Mouse (Mus musculus): ENCODE measurements around the gene Slco3a1. TPM values are rescaled to one million over a fixed set of nuclear protein-coding genes. Genes with fewer than 3 reads are reported as not detected.

Slco3a1 gene
- total RNA-seq, 2 experiments from 2014 or later, result 56.9 to 64.7 TPM

DNA sequence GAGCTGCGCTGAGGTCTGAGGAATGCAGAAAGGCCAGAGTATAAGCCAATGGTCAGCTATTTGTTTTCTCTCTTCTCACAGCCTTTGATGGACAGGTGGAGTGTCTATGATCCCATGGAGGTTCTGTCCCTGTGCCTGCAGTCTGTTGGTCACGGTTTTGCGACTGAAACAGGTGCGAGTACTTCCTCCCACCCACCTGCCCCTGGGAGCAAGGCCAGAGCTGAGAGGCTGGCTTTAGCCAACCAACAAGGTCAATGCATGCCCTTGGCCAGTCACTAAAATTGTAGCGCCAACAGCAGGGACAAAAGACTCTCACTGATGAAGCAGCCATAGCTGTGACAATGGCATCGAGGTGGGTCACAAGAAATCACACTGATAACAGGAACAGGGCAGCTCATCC, 154.9 kb downstream of the Slco3a1 start:
- intact Hi-C loops (cut with DNase I), result no loop called here
- no peak for DNase-seq

GRCm38 (mm10) chr7:74399154-74399553, 155.4 kb downstream of the Slco3a1 start:
- intact Hi-C loops (cut with DNase I), result no loop called here
- DNase-seq, result no peak

DNA sequence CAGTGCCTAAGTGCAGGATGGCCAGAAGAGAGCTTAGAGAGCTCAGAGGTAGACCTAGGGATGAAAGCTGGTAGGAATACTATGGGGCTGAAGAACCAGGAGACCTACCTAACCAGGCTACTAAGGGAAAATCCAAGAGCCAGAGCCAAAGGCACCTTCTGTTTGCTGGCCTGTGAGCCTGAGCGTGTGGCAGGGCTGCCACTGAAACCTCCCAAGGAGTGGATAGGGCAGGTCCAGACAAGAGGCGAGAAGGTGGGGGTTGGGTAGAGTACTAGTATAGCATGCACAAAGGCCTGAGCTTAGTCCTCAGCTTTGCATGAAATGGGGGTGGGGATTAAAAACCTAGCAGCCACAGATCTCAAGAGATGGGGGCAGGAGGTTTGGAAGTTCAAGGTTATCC, 156.3 kb downstream of the Slco3a1 start:
- no peak for DNase-seq
- intact Hi-C loops (cut with DNase I), result no loop called here

DNA sequence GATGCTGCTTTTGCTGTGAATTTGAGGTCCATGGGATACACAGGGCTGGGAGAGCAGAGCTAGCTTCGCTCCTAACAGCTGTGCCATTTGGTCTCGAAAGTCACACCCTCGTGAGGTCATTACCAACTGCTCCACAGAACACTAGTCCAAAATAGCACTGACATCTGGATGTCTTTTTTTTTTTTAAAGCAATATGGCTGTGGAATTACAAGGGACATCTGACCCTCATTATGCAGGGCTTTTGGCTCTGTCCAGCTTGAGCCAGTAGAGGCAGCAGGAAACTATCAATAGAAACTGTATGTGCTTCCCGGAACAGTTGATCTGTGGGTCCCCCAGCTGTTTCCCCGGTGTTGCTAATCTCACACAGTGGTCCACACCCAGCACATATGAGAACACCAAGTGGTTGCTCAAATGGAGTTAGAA, 163.1 kb downstream of the Slco3a1 start:
- DNase-seq, result no peak
- intact Hi-C loops (cut with DNase I), result no loop called here

- no peak for DNase-seq
- intact Hi-C loops (cut with DNase I), result no loop called here
These were observed 165.0 kb downstream of the Slco3a1 start for GRCm38 (mm10) chr7:74389570-74389969.

GRCm38 (mm10) chr7:74386257-74386656, 168.3 kb downstream of the Slco3a1 start:
- DNase-seq, result no peak
- intact Hi-C loops (cut with DNase I), result no loop called here

DNA sequence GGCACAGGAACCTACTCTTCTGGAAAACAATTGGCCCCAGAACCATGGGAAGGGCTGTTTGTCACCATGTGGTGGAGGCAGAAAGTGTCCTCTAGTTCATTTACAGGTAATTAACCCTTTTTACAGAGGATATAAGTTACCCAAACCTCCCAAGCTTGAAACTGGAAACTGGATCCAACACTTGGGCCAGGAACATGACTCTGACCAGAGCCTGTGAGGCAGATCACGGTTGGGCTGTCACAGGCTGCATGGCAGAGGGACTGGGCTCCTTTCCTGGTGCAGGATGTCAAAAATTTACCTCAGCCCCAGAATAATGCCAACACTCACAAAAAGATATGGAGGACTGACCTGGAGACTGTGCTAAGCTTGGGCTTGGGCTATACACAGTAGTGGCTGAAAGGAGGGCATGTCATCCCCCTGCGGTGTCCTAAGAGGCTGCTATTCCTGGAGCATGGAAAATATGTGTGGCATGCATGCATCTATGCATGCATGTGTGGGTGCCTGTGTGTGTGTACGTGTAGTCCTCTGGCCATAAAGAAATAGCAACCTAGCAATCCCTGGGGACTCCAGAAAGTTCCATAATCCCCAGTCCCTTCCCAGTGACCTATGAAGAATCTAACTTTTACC, 171.4 kb downstream of the Slco3a1 start:
- no peak for DNase-seq
- intact Hi-C loops (cut with DNase I), result loop anchor here (5.0 kb wide), 1 partner anchor 39 kb away; no protein-coding TSS in a partner anchor

- intact Hi-C loops (cut with DNase I), result loop anchor here (5.0 kb wide), 1 partner anchor 40 kb away; no protein-coding TSS in a partner anchor
- peak in 1 of 2 experiments; percentile 34 for DNase-seq
These were observed 172.3 kb downstream of the Slco3a1 start for GRCm38 (mm10) chr7:74382286-74382685.

DNA sequence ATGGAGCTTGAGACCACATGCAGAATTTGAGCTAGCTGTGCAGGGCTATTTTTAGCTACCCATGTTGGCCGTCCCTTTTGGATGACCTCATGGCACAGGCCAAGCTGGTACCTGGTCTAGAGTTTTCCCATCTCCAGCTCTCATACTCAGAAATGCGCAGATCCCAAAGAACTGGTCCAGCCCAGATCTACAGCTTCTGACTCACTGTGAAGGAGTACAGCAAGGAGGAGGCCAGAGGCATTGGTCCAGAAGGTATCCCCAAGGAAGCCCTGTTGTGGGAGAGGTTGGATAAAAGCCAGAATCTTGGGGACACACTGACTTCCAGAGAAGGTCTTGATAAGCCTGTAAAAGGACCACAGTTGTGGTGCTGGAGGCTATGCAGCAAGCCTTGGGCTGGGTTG, 172.7 kb downstream of the Slco3a1 start:
- DNase-seq, result peak; percentile 59 to 74
- intact Hi-C loops (cut with DNase I), result loop anchor here (5.0 kb wide), 1 partner anchor 40 kb away; no protein-coding TSS in a partner anchor

DNA sequence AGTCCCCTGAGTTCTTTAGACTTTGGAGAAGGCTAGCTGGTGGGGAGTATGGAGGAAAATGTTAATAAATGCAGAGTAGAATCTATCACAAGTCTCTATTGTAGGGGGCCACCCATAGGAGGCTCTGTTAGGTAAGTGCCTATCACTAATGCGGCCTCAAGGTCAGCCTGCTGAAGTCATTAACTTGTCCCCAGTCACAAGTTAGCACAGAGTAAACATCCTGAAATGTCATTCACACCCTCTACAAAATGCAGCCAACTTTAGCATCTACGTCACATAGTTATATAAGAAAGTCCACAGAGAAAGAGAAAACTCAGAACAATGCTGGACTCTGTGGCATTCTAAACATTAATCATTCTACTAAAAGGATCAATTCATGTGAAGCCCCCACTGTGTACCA, 173.5 kb downstream of the Slco3a1 start:
- intact Hi-C loops (cut with DNase I), result loop anchor here (5.0 kb wide), 1 partner anchor 41 kb away; no protein-coding TSS in a partner anchor
- no peak for DNase-seq

DNA sequence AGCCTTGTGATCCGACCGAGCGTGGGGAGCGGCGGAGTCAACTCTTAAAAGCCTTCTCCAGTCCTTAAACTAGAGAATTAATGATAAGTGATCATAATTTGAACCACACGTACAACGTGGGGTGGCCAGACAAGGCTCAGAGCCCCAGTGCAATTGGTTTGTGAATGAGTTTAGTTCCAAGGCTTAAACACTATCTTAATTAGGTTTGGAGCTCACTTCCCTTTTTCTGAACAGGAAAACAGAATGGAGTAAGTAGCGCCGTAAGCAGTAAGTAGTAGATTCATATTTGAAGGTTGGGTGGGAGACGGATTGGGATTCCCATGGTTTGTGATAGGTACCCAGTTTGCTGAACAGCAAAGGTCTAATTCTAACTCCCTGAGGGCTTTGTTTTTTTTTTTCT, 176.7 kb downstream of the Slco3a1 start:
- DNase-seq, result no peak
- intact Hi-C loops (cut with DNase I), result loop anchor here (10.0 kb wide), 1 partner anchor 487 kb away; no protein-coding TSS in a partner anchor

GRCm38 (mm10) chr7:74376397-74377044, 178.1 kb downstream of the Slco3a1 start:
- DNase-seq, result no peak
- intact Hi-C loops (cut with DNase I), result loop anchor here (10.0 kb wide), 1 partner anchor 488 kb away; no protein-coding TSS in a partner anchor

GRCm38 (mm10) chr7:74375174-74375957, 179.2 kb downstream of the Slco3a1 start:
- DNase-seq, result peak in 1 of 2 experiments; percentile 45
- intact Hi-C loops (cut with DNase I), result loop anchor here (10.0 kb wide), 1 partner anchor 489 kb away; no protein-coding TSS in a partner anchor

DNA sequence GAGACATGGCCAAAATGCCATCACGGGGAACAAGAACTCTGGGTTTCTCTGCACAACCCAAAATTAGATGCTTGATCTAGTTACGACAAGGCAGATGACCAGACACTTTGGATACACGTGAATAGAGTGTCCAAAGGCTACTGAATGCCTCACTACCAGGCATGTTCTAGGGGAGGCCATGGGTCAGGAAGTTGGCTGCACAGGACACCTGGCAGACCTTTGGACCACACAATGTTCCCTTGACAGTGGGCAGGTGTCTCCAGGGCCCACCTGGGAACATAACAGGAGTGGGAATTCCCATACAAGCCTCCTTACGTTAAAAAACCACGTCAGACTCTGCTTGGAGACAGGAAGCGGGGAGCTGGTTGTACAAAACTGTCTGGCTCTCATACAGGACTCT, 181.5 kb downstream of the Slco3a1 start:
- intact Hi-C loops (cut with DNase I), result loop anchor here (5.0 to 10.0 kb wide), 2 partner anchors 329 to 492 kb away; no protein-coding TSS in a partner anchor
- no peak for DNase-seq

DNA sequence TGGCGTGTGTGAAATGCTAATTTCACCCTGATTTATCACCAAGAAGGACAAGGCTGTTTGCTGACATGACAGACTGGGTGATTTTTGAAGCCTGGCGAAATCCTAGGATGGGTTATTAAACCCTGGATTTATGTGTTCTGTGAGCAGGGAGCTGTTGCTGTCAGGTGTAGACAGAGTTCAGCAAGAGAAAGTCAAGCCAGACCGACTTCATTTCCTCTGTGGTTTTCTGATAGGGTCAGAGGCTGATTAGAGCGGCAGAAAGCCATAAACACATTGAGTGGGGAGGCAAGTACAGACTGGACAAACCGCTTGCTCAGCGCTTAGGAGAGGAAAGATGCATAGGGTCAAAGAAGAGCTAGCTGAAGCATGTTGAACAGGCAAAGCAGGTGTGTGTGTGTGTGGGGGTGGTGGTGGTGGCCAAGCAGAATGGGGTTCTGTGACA, 182.4 kb downstream of the Slco3a1 start:
- no peak for DNase-seq
- intact Hi-C loops (cut with DNase I), result loop anchor here (5.0 to 10.0 kb wide), 2 partner anchors 330 to 493 kb away; no protein-coding TSS in a partner anchor

DNA sequence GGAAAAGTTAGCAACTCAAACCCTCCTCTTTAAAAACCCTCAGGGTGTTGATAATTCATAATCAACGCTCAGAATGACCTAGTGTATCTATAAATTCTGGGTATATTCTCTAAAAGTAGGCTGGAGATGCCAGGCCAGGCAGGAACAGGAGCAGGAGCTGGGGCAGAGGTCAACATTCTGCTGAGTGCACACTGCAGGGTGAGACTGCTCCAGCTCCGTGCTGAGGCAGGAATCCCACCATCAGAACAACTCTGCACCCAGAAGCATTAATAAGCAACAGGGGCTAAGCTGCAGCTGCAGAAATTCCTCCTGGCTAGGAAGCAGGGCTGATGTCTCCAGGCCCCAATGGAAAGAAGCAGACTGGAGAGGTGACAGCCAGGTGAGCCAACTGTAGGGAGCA, 182.9 kb downstream of the Slco3a1 start:
- intact Hi-C loops (cut with DNase I), result loop anchor here (2.0 to 10.0 kb wide), 3 partner anchors 183 to 493 kb away; partner anchors contain the start of gene Slco3a1
- DNase-seq, result no peak

DNA sequence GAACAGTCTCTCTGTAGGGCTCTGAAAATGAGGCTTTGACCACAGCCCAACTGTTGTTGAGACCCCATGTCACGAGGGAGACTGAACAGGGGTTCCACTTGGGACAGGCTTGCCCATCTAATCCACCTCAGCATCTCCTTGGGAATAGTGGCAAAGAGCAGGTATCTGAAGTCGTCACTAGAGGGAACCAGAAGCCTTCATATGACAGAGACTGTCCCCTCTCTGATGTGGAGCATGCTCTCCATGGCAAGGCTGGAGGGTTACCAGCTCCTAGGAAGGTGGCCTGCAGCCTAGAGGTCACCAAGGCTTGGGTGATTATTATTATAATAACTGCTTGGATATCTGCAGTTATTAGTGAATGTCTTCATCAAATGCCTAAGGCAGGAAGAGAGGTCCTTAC, 183.4 kb downstream of the Slco3a1 start:
- intact Hi-C loops (cut with DNase I), result loop anchor here (2.0 to 10.0 kb wide), 3 partner anchors 184 to 494 kb away; partner anchors contain the start of gene Slco3a1
- peak in 1 of 2 experiments; percentile 28 for DNase-seq

GRCm38 (mm10) chr7:74369657-74370056, 184.9 kb downstream of the Slco3a1 start:
- intact Hi-C loops (cut with DNase I), result loop anchor here (1.0 to 10.0 kb wide), 4 partner anchors 185 to 744 kb away; partner anchors contain the start of gene Slco3a1
- no peak for DNase-seq

DNA sequence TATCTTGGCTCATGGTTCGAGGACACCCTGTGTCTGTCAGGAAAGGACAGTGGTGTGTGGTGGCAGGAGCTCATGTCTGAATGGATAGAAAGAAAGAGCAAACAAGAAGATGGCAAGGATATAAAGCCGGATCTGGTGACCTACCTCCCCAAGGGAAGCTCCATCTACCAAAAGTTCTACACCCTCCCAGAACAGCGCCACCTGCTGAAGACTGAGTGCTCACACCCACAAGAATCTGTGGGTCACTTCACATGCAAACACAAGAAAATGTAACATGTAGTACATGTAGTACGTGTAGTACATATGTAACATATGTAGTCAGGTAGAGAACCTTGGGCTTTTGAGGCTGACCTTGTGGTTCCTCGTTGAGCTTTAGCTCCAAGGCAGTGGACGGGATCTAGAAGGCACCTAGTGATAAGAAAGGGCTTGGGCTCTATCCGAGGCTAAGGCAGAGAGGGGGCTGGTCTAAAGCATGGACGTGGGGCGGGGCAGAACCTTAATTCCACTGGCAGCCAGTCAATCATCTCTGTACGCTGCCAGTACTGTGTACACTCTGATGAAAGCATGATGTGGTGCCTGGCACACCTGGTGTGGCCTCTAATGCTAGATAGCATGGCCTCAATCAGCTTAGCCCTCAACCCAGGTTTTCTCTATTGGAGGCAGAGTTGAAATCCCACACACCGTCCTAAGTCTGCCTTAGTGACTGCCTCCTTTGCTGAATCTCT, 186.2 kb downstream of the Slco3a1 start:
- no peak for DNase-seq
- intact Hi-C loops (cut with DNase I), result no loop called here

GRCm38 (mm10) chr7:74367350-74367749, 187.2 kb downstream of the Slco3a1 start:
- no peak for DNase-seq
- intact Hi-C loops (cut with DNase I), result no loop called here

All from gastrocnemius, postnatal 36 days (tissue).